Mouse (Mus musculus) myocyte (in vitro differentiated cells): ENCODE measurements around the gene Hbs1l.

Source experiments
- E2F4 ChIP-seq: IDR thresholded peaks from one replicate; pipeline ENCODE4 v1.6.1; 2011; ENCODE audit warnings: mild to moderate bottlenecking, control low read depth, moderate library complexity; ENCODE audit not compliant: insufficient read depth
- MAX ChIP-seq: IDR thresholded peaks from one replicate; pipeline ENCODE4 v1.6.1; 2011; ENCODE audit warnings: low read depth, mild to moderate bottlenecking, control low read depth
- MYOG ChIP-seq, 3 experiments: IDR thresholded peaks; one replicate each; pipeline ENCODE4 v1.6.1; 2011; ENCODE audit warnings: control low read depth in 2 of 3, low read depth in 2 of 3, mild to moderate bottlenecking in 2 of 3; ENCODE audit not compliant: insufficient read length in 2 of 3, control insufficient read depth in 1 of 3, insufficient read depth in 1 of 3
- POLR2A ChIP-seq: IDR thresholded peaks from one replicate; pipeline ENCODE4 v1.6.1; 2011; ENCODE audit warnings: low read depth, mild to moderate bottlenecking, control low read depth, moderate library complexity; ENCODE audit not compliant: insufficient read length
- POLR2AphosphoS2 ChIP-seq: IDR thresholded peaks from one replicate; pipeline ENCODE4 v1.6.1; 2011; ENCODE audit warnings: low read depth, control low read depth; ENCODE audit not compliant: insufficient read length
- REST ChIP-seq: IDR thresholded peaks from one replicate; pipeline ENCODE4 v1.6.1; 2011; ENCODE audit warnings: mild to moderate bottlenecking, control low read depth, moderate library complexity; ENCODE audit not compliant: insufficient read depth, insufficient read length
- TCF3 ChIP-seq: IDR thresholded peaks from one replicate; pipeline ENCODE4 v1.6.1; 2011; ENCODE audit warnings: low read depth, control low read depth; ENCODE audit not compliant: insufficient read length
- USF1 ChIP-seq: IDR thresholded peaks from one replicate; pipeline ENCODE4 v1.6.1; 2011; ENCODE audit warnings: low read depth, mild to moderate bottlenecking, control low read depth, moderate library complexity

- TF ChIP-seq MYOG (IDR thresholded peaks at IDR 0.05; ENCODE audit: control insufficient read depth in 1 of 3, insufficient read depth in 1 of 3, insufficient read length in 2 of 3, low read depth in 2 of 3) (no peak), MAX (no peak), USF1 (no peak), POLR2AphosphoS2 (no peak), REST (no peak), E2F4 (no peak), TCF3 (no peak), POLR2A (no peak)
Observed at GRCm38 (mm10) chr10:21252800-21253199, 43.0 kb upstream of the Hbs1l start.
